Mouse (Mus musculus) heart, embryonic 13.5 days (tissue): ENCODE results near the gene Sept3. TPM values are rescaled to one million over a fixed set of nuclear protein-coding genes. Genes with fewer than 3 reads are reported as not detected.
A peak's percentile ranks its signal among the peaks of the same experiment; 100 is the strongest.
"Not testable (repeated sequence)": the region's sequence is repeated elsewhere in the genome, so short reads cannot be mapped to it uniquely, and the experiment has no call there.

ENCODE experiments used
- ATAC-seq: fragments of 200-750 bp; cut with Nextera tagmentation; 2 replicates; pipeline ENCODE4 v1.8.0; 2017; ENCODE audit warnings: moderate TSS enrichment; ENCODE audit not compliant: insufficient number of reproducible peaks, low FRiP score, low TSS enrichment; ENCODE audit errors: extremely low read depth
- H3K27ac ChIP-seq: fragments of 300-500 bp; sonication (generic); replicated peaks from 2 replicates; pipeline ENCODE4 v1.5.1; 2015; ENCODE audit warnings: moderate library complexity, mild to moderate bottlenecking, inconsistent platforms
- H3K27me3 ChIP-seq: fragments of 300-500 bp; sonication (generic); replicated peaks from 2 replicates; pipeline ENCODE4 v1.6.1; 2015; ENCODE audit warnings: mild to moderate bottlenecking, inconsistent platforms
- H3K36me3 ChIP-seq: fragments of 300-500 bp; sonication (generic); 2 replicates; pipeline ENCODE4 v1.6.1; 2015; ENCODE audit warnings: mild to moderate bottlenecking, inconsistent platforms
- H3K4me1 ChIP-seq: fragments of 300-500 bp; sonication (generic); 2 replicates; pipeline ENCODE4 v1.6.1; 2015; ENCODE audit warnings: inconsistent platforms
- H3K4me2 ChIP-seq: fragments of 300-500 bp; sonication (generic); 2 replicates; pipeline ENCODE4 v1.6.1; 2015; ENCODE audit warnings: inconsistent platforms, mild to moderate bottlenecking, moderate library complexity
- H3K4me3 ChIP-seq: fragments of 300-500 bp; sonication (generic); 2 replicates; pipeline ENCODE4 v1.5.1; 2015; ENCODE audit warnings: moderate library complexity, mild to moderate bottlenecking, inconsistent platforms
- H3K9ac ChIP-seq: fragments of 300-500 bp; sonication (generic); 2 replicates; pipeline ENCODE4 v1.6.1; 2015; ENCODE audit warnings: inconsistent platforms, mild to moderate bottlenecking, moderate library complexity
- H3K9me3 ChIP-seq: fragments of 300-500 bp; sonication (generic); 2 replicates; pipeline ENCODE4 v1.6.1; 2016; ENCODE audit warnings: inconsistent platforms
- WGBS: fragments of 180-500 bp; shearing (Covaris S2); methylation state at CpG from one replicate; pipeline ENCODE4 v1.1.7; 2015; ENCODE audit warnings: mixed read lengths; 5-methylcytosine and 5-hydroxymethylcytosine counted together
- polyA plus RNA-seq: library from polyadenylated mRNA; unstranded; fragments of >200 nt; fragmentation: Nextera tagmentation; extraction: Ambion mirVana; gene quantifications from 2 replicates; pipeline ENCODE4 v1.2.1, GENCODE M21; 2015

Sept3 gene
- polyA plus RNA-seq, 1 experiment from 2014 or later: 6.0 TPM

DNA sequence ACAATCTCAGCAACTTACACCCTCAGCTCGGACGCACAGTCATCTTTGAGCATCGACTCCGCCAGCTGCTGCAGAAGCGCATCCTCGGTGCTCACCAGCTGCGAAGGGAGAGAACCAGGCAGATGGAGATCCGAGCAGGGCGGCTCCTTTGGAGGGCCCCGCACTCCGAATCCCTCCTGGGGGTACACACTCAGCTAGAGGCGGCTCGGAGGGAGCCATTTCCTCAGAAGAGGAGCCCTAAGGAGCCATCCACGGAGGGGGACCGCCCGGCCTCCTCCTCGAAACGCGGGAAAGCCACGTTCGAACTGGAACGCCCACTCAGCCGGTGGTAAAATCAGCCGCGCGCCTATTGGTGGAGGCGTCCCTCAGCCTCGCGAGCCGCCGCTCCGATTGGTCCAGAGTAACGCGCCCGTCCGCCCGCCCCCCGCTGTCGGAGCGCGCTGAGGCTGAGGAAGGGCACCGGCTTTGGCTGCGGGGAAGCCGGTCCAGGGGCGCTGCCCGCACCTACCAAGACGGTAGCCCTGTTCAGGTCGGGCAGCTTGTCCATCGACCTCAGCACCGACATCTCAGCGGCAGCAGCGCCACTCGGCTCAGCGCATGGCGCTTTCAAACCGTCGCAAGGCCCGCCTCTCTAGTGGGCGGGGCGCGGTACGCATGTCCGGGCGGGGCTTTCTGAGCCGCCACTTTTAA is 30.4 kb upstream of the Sept3 start, which contains the start of gene Cenpm:
Cenpm (minus strand) TSS at position 634 of the 690 bp plus-strand sequence.
- peaks cover 4% of the 10 kb centered on the region; the same call in 1 of the 2 replicates for H3K36me3 ChIP-seq
- peak; percentile 92 for ATAC-seq
- no peaks in the 10 kb centered on the region for H3K9me3 ChIP-seq
- H3K9ac ChIP-seq: peak within 1 kb of the TSS; percentile 82
- peaks cover 13% of the 10 kb centered on the region for H3K4me1 ChIP-seq
- H3K27ac ChIP-seq: peak within 1 kb of the TSS; percentile 62
- H3K4me3 ChIP-seq: peak within 1 kb of the TSS; percentile 61
- peak within 1 kb of the TSS; percentile 92 for H3K4me2 ChIP-seq
- H3K27me3 ChIP-seq: no peaks in the 10 kb centered on the region
- WGBS: under 1% methylated on average over 65 of the region's 65 CpGs

GRCm38 (mm10) chr15:82244805-82245161 is 29.9 kb upstream of the Sept3 start:
- Histone ChIP-seq H3K9ac (peak overlapping the region; percentile 82), H3K27ac (peak overlapping the region; percentile 62; the same call in 1 of the 2 replicates), H3K4me2 (peak overlapping the region; percentile 92), H3K4me1 (peaks cover 13% of the 10 kb centered on the region), H3K4me3 (peak overlapping the region; percentile 61)
- not testable (repeated sequence) for H3K27me3 ChIP-seq, H3K9me3 ChIP-seq, H3K36me3 ChIP-seq, ATAC-seq
- WGBS: 22% methylated on average over 9 of the region's 9 CpGs

- no peak overlapping the region for H3K4me2 ChIP-seq
Measured at GRCm38 (mm10) chr15:82247131-82247776, 27.4 kb upstream of the Sept3 start.

GRCm38 (mm10) chr15:82251579-82251978 is 23.1 kb upstream of the Sept3 start:
- Histone ChIP-seq H3K9me3 (no peaks in the 10 kb centered on the region), H3K4me1 (peaks cover 9% of the 10 kb centered on the region), H3K4me2 (no peak overlapping the region), H3K27ac (no peak overlapping the region), H3K9ac (no peak overlapping the region), H3K36me3 (no peaks in the 10 kb centered on the region), H3K27me3 (peaks cover 13% of the 10 kb centered on the region; the same call in 1 of the 2 replicates), H3K4me3 (no peak overlapping the region)
- WGBS: 89% methylated on average over 3 of the region's 3 CpGs
- ATAC-seq: no peak

More at GRCm38 (mm10) chr15:82247131-82247776, 27.4 kb upstream of the Sept3 start:
- Histone ChIP-seq H3K27me3 (no peaks in the 10 kb centered on the region), H3K4me1 (peaks cover 13% of the 10 kb centered on the region), H3K27ac (no peak overlapping the region), H3K9ac (no peak overlapping the region), H3K36me3 (no peaks in the 10 kb centered on the region), H3K4me3 (no peak overlapping the region), H3K9me3 (no peaks in the 10 kb centered on the region)
- WGBS: 72% methylated on average over 3 of the region's 3 CpGs
- no peak for ATAC-seq

DNA sequence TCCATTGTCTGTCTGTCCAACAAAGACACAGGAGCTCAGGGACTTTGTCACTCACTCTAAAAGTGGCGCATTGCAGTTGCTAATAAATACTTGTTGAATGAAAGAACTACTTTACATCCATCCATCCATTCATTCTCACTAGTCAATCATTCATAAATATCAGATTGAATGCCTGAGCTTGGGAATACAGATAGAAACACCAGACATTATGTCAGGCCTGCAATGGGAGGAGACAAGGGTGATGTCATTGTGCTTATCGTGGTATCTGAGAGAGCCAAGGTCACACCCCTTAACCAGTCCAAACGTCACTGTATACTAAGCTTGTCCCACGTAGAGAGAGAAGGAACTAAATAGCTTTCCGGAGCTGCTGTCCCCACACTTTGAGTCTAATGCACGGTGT is 22.6 kb upstream of the Sept3 start, which contains the start of gene 1500009C09Rik:
1500009C09Rik (plus strand) TSS at position 301 of the 400 bp plus-strand sequence.
- Histone ChIP-seq H3K36me3 (no peaks in the 10 kb centered on the region), H3K9ac (no peak within 1 kb of the TSS), H3K4me1 (peaks cover 9% of the 10 kb centered on the region), H3K27ac (no peak within 1 kb of the TSS), H3K4me2 (no peak within 1 kb of the TSS), H3K4me3 (no peak within 1 kb of the TSS), H3K27me3 (peaks cover 18% of the 10 kb centered on the region), H3K9me3 (no peaks in the 10 kb centered on the region)
- ATAC-seq: no peak
- 74% methylated on average over 6 of the region's 6 CpGs for WGBS

GRCm38 (mm10) chr15:82255248-82255647 is 19.4 kb upstream of the Sept3 start:
- Histone ChIP-seq H3K27ac (no peak overlapping the region), H3K36me3 (no peaks in the 10 kb centered on the region), H3K9ac (no peak overlapping the region), H3K27me3 (peaks cover 28% of the 10 kb centered on the region), H3K9me3 (no peaks in the 10 kb centered on the region), H3K4me2 (no peak overlapping the region), H3K4me3 (no peak overlapping the region), H3K4me1 (peaks cover 9% of the 10 kb centered on the region)
- 47% methylated on average over 4 of the region's 4 CpGs for WGBS
- ATAC-seq: no peak

DNA sequence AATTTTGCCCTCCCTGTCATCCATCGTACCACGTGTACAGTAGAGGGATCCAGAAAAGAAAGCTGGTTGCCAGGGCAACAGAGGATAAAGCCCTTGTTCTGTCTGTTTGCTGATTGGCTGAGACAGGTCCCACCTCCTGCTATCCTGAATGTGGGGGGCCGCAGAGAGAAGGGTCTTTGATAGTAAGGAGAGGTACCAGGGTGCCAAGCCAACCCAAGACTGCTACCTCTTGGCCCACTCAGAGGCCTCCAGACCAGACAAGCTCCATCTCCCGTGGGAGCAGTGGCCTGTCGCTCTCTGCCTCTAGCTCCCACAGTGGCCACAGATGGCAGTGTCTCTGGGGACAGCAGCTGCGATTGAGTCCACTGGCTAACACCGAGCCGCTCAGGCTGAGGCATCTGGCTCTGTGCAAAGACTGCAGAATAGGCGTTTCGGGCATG is 18.7 kb upstream of the Sept3 start:
- 25% methylated on average over 10 of the region's 10 CpGs for WGBS
- H3K4me2 ChIP-seq: peak overlapping the region; percentile 27
- ATAC-seq: no peak
- H3K9me3 ChIP-seq: no peaks in the 10 kb centered on the region
- H3K27ac ChIP-seq: no peak overlapping the region
- H3K27me3 ChIP-seq: peaks cover 34% of the 10 kb centered on the region
- 0 out of 2 replicates have a peak overlapping the region, but pooled peaks have one; percentile 30 for H3K9ac ChIP-seq
- H3K36me3 ChIP-seq: no peaks in the 10 kb centered on the region
- H3K4me3 ChIP-seq: no peak overlapping the region
- H3K4me1 ChIP-seq: peaks cover 9% of the 10 kb centered on the region

GRCm38 (mm10) chr15:82259510-82259909 is 15.2 kb upstream of the Sept3 start:
- 12% methylated on average over 16 of the region's 16 CpGs for WGBS
- H3K4me3 ChIP-seq: no peak overlapping the region
- peaks cover 38% of the 10 kb centered on the region for H3K27me3 ChIP-seq
- H3K4me2 ChIP-seq: no peak overlapping the region
- no peak overlapping the region for H3K9ac ChIP-seq
- H3K9me3 ChIP-seq: no peaks in the 10 kb centered on the region
- no peaks in the 10 kb centered on the region for H3K36me3 ChIP-seq
- no peak overlapping the region for H3K27ac ChIP-seq
- ATAC-seq: no peak
- peaks cover 23% of the 10 kb centered on the region for H3K4me1 ChIP-seq

DNA sequence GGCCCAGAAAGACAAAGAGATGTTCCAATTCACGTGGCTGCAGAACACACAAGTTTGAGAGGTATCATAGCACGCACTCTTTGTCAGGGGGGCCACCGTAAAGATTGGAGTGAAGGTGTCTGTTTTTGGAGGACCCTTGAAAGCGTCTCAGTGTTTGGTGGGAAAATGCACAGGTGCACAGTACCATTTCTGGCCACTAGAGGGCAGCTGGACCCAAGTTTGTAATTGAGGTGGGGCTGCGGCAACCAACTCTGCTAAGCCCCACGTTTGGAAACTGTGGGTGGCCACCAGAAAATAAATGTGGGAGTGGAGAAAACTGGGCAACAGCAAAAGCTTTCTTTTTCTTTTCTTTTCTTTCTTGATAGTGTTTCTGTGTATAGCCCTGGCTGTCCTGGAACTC is 8.3 kb upstream of the Sept3 start:
- no peak for ATAC-seq

DNA sequence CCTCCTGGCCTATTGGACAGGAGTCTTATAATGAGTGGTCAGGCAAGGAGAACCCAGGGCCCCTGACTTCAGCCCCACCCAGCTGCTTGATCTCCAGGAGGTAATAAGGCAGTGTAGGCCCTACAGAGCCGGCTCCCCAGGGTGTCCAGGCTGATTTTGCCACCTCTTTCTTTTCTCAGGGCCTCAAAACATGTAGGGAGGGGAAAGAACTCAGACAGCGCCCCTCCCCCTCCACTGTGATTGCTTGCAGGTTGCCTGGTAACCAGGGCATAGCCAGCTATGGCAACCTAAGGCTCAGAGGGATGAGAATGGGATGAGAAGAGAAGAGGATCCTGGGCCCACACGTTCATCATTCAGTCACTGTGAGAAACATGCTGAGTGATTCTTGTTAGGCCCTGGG is 6.5 kb upstream of the Sept3 start:
- no peak for ATAC-seq
- Histone ChIP-seq H3K27ac (no peak overlapping the region), H3K4me3 (no peak overlapping the region), H3K4me2 (no peak overlapping the region), H3K27me3 (peaks cover 35% of the 10 kb centered on the region), H3K4me1 (peaks cover 19% of the 10 kb centered on the region), H3K9ac (no peak overlapping the region), H3K36me3 (no peaks in the 10 kb centered on the region), H3K9me3 (no peaks in the 10 kb centered on the region)
- WGBS: 34% methylated on average over 3 of the region's 3 CpGs

More for the DNA sequence above, 8.3 kb upstream of the Sept3 start:
- no peaks in the 10 kb centered on the region for H3K36me3 ChIP-seq
- no peak overlapping the region for H3K4me2 ChIP-seq
- H3K9me3 ChIP-seq: no peaks in the 10 kb centered on the region
- H3K27ac ChIP-seq: no peak overlapping the region
- H3K4me1 ChIP-seq: peaks cover 30% of the 10 kb centered on the region
- peaks cover 19% of the 10 kb centered on the region for H3K27me3 ChIP-seq
- 16% methylated on average over 6 of the region's 6 CpGs for WGBS
- no peak overlapping the region for H3K4me3 ChIP-seq
- H3K9ac ChIP-seq: no peak overlapping the region

DNA sequence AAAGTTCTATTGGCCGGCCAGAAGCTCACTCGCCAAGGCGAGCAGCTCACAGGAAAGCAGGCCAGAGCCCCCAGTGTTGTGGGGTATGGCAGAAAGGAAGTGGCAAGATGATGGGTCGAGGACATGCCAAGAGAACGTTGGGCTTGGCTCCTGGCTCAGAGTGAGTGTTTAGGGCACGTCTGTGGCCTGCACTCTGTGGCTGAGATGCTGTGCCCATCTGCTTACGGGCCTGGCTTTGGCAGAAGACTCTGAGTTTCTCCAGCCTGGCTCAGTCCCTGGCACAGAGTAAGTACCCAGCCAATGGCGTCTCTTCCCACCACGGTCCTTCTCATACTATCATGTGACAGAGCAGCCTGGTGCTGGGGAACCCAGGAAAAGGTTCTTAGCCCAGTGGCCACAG is 5.9 kb upstream of the Sept3 start:
- peaks cover 41% of the 10 kb centered on the region for H3K27me3 ChIP-seq
- WGBS: 80% methylated on average over 9 of the region's 9 CpGs
- no peak overlapping the region for H3K27ac ChIP-seq
- no peaks in the 10 kb centered on the region for H3K36me3 ChIP-seq
- H3K4me3 ChIP-seq: no peak overlapping the region
- peaks cover 19% of the 10 kb centered on the region for H3K4me1 ChIP-seq
- no peak for ATAC-seq
- H3K4me2 ChIP-seq: no peak overlapping the region
- H3K9ac ChIP-seq: no peak overlapping the region
- H3K9me3 ChIP-seq: no peaks in the 10 kb centered on the region
